Mouse (Mus musculus): ENCODE results near the gene Pdgfc.

- no peak for TF ChIP-seq CTCF (IDR thresholded peaks at IDR 0.05; ENCODE audit: low read depth)
- no peak for TF ChIP-seq EP300 (IDR thresholded peaks at IDR 0.05; ENCODE audit: low read depth)
Measured at GRCm38 (mm10) chr3:81149109-81149521, 112.9 kb downstream of the Pdgfc start.

Data from liver, embryonic 14.5 days (tissue).